Mouse (Mus musculus): ENCODE results near the gene Zbtb43.

- TF ChIP-seq CTCF (IDR thresholded peaks at IDR 0.05; ENCODE audit: insufficient read depth, low read length) (no peak), POLR2A (IDR thresholded peaks at IDR 0.05; ENCODE audit: borderline replicate concordance, extremely low read depth, low read depth, low read length) (no peak)
These were observed 2.4 kb downstream of the Zbtb43 start for GRCm38 (mm10) chr2:33465966-33466365.
